Mouse (Mus musculus) liver, embryonic 14.5 days (tissue): ENCODE measurements around the gene Gpr146.

ENCODE experiments used
- CTCF ChIP-seq: IDR thresholded peaks from 2 replicates; pipeline ENCODE4 v1.5.1; 2016; ENCODE audit warnings: antibody characterized with exemption, low read depth, control low read depth
- EP300 ChIP-seq: IDR thresholded peaks from 2 replicates; pipeline ENCODE4 v1.6.1; 2016; ENCODE audit warnings: antibody characterized with exemption, low read depth

GRCm38 (mm10) chr5:139405953-139406352, 28.5 kb downstream of the Gpr146 start:
- TF ChIP-seq CTCF (no peak), EP300 (no peak)
